13 mouse cellular contexts compared by ENCODE assay signal in genomic region chr2:57190884-57191283, GRCm38 (mm10).
"Had no signal": no experiment of that assay in that cellular context is flagged by ENCODE, and none has a peak within 500 bp of the region (broad histone marks: within the 10 kb centered on the region; RNA-seq: fewer than 3 reads in every experiment).

No protein-coding gene starts in this region.

- H3K4me1 ChIP-seq: limb, embryonic 12.5 days; midbrain, embryonic 12.5 days had no signal

- H3K27ac ChIP-seq: left cerebral cortex, adult 2 months; limb, embryonic 12.5 days; liver, embryonic 14.5 days; midbrain, embryonic 12.5 days; stomach, postnatal 0 days had no signal

- H3K9me3 ChIP-seq: limb, embryonic 12.5 days had no signal

- H3K36me3 ChIP-seq: limb, embryonic 12.5 days; midbrain, embryonic 12.5 days had no signal

- H3K4me3 ChIP-seq: left cerebral cortex, adult 2 months; limb, embryonic 12.5 days; midbrain, embryonic 12.5 days had no signal

- ATAC-seq: lung, postnatal 0 days; midbrain, embryonic 16.5 days had no signal

- DNase-seq: kidney, adult 11 months; kidney, postnatal 10 days; liver; lung, adult 2 months; lung, postnatal 36 days; thymus, postnatal 4 days had no signal

- H3K4me2 ChIP-seq: limb, embryonic 12.5 days; midbrain, embryonic 12.5 days had no signal

- H3K27me3 ChIP-seq: limb, embryonic 12.5 days; midbrain, embryonic 12.5 days had no signal

- H3K9ac ChIP-seq: limb, embryonic 12.5 days; liver, embryonic 14.5 days; midbrain, embryonic 12.5 days had no signal
